8 mouse cellular contexts compared by ENCODE assay signal in genomic region chr4:154964581-154965235, GRCm38 (mm10). TPM values are rescaled to one million over a fixed set of nuclear protein-coding genes. Genes with fewer than 3 reads are reported as not detected.
DNase-seq lines count a peak whose midpoint lies in the region; ATAC-seq and TF ChIP-seq lines count a peak whose summit lies in the region.

No protein-coding gene starts in this region.

- H3K27ac ChIP-seq in heart, adult 2 months = peak overlapping the region; percentile 97
- peak overlapping the region; percentile 94 for H3K27ac ChIP-seq in forebrain, embryonic 14.5 days (ENCODE audit: low read depth, low read length)
- H3K27ac ChIP-seq in liver, embryonic 11.5 days (ENCODE audit: low read depth, low read length) = peak overlapping the region; percentile 97

- TF ChIP-seq EP300 in heart, adult 2 months (IDR thresholded peaks at IDR 0.05; ENCODE audit: insufficient read depth, low read depth, low read length) = no peak

- under 1% methylated on average over 36 of the region's 36 CpGs for WGBS in heart, adult 2 months
- under 1% methylated on average over 36 of the region's 36 CpGs for WGBS in forebrain, embryonic 14.5 days
- WGBS in liver, embryonic 11.5 days = under 1% methylated on average over 36 of the region's 36 CpGs

- H3K27me3 ChIP-seq in heart, adult 2 months (ENCODE audit: control insufficient read depth, insufficient read depth, low read length) = peaks cover 6% of the 10 kb centered on the region
- H3K27me3 ChIP-seq in G1E (ENCODE audit: insufficient read depth, low read length) = peaks cover 18% of the 10 kb centered on the region; the same call in 1 of the 2 replicates
- H3K27me3 ChIP-seq in forebrain, embryonic 14.5 days (replicated peaks; ENCODE audit: control insufficient read depth, insufficient read depth, low read length) = no peaks in the 10 kb centered on the region
- H3K27me3 ChIP-seq in liver, embryonic 11.5 days (replicated peaks; ENCODE audit: control insufficient read depth, insufficient read depth, low read length) = peaks cover 39% of the 10 kb centered on the region

- no peaks in the 10 kb centered on the region; the same call in 1 of the 2 replicates for H3K79me2 ChIP-seq in heart, adult 2 months (replicated peaks; ENCODE audit: control insufficient read depth, insufficient read depth, low read length)

- peak overlapping the region; percentile 84 for H3K4me3 ChIP-seq in heart, adult 2 months
- H3K4me3 ChIP-seq in G1E (ENCODE audit: low read depth, low read length) = peak overlapping the region; percentile 94
- peak overlapping the region; percentile 76 for H3K4me3 ChIP-seq in forebrain, embryonic 14.5 days (ENCODE audit: low read depth, low read length)
- peak overlapping the region; percentile 92 for H3K4me3 ChIP-seq in liver, embryonic 11.5 days (ENCODE audit: low read depth, low read length)

- no peak for DNase-seq in heart, adult 2 months
- DNase-seq in heart, postnatal 10 days = no peak
- peak; percentile 82 for DNase-seq in G1E (ENCODE audit: low spot score)
- DNase-seq in forebrain, embryonic 14.5 days (ENCODE audit: low spot score) = peak; percentile 59
- DNase-seq in liver, embryonic 11.5 days (ENCODE audit: low spot score) = no peak
- peak; percentile 63 to 73 for DNase-seq in spleen, postnatal 10 days (ENCODE audit: low spot score in 2 of 2)
- DNase-seq in adrenal gland, postnatal 14 days = no peak
- no peak for DNase-seq in B cell, adult 2 months

- intact Hi-C loops in heart, adult 2 months (cut with DNase I) = loop anchor here (1.0 to 2.0 kb wide), 2 partner anchors 20 to 102 kb away; no protein-coding TSS in a partner anchor
- intact Hi-C loops in heart, postnatal 10 days (cut with DNase I) = loop anchor here (5.0 to 10.0 kb wide), 2 partner anchors 103 to 280 kb away; partner anchors contain the start of genes Faap20 and Pex10

- peak; percentile 71 for ATAC-seq in G1E (ENCODE audit: extremely low read depth, insufficient number of reproducible peaks, low FRiP score, poor library complexity, severe bottlenecking)
- ATAC-seq in forebrain, embryonic 14.5 days = no peak
- peak; percentile 79 for ATAC-seq in liver, embryonic 11.5 days (replicated peaks; ENCODE audit: low FRiP score)

- H3K9me3 ChIP-seq in G1E (replicated peaks) = peaks cover 23% of the 10 kb centered on the region
- no peaks in the 10 kb centered on the region for H3K9me3 ChIP-seq in forebrain, embryonic 14.5 days (replicated peaks; ENCODE audit: control insufficient read depth, low read length)
- H3K9me3 ChIP-seq in liver, embryonic 11.5 days (ENCODE audit: control insufficient read depth, low read length) = no peaks in the 10 kb centered on the region

- no peaks in the 10 kb centered on the region for H3K36me3 ChIP-seq in heart, adult 2 months (ENCODE audit: control insufficient read depth, insufficient read depth, low read length)
- peaks cover 44% of the 10 kb centered on the region for H3K36me3 ChIP-seq in G1E (replicated peaks)
- peaks cover 12% of the 10 kb centered on the region for H3K36me3 ChIP-seq in forebrain, embryonic 14.5 days (ENCODE audit: control insufficient read depth, insufficient read depth, low read length)
- peaks cover 12% of the 10 kb centered on the region for H3K36me3 ChIP-seq in liver, embryonic 11.5 days (ENCODE audit: control insufficient read depth, insufficient read depth, low read length)

- H3K4me2 ChIP-seq in forebrain, embryonic 14.5 days (ENCODE audit: low read length) = peak overlapping the region; percentile 80
- peak overlapping the region; percentile 88 for H3K4me2 ChIP-seq in liver, embryonic 11.5 days

- peak overlapping the region; percentile 92 for H3K9ac ChIP-seq in heart, adult 2 months (ENCODE audit: low read depth, low read length)
- H3K9ac ChIP-seq in forebrain, embryonic 14.5 days (ENCODE audit: low read length) = peak overlapping the region; percentile 95
- H3K9ac ChIP-seq in liver, embryonic 11.5 days (ENCODE audit: low read depth, low read length) = peak overlapping the region; percentile 94

- no peak for TF ChIP-seq POLR2A in heart, adult 2 months (IDR thresholded peaks at IDR 0.05; ENCODE audit: insufficient read depth, low read depth, low read length)

- TF ChIP-seq CTCF in heart, adult 2 months (IDR thresholded peaks at IDR 0.05) = no peak
- TF ChIP-seq CTCF in G1E (IDR thresholded peaks at IDR 0.05; ENCODE audit: low read depth, low read length) = no peak

- peaks cover 17% of the 10 kb centered on the region for H3K4me1 ChIP-seq in heart, adult 2 months (ENCODE audit: control insufficient read depth, insufficient read depth, low read length)
- peaks cover 53% of the 10 kb centered on the region for H3K4me1 ChIP-seq in G1E (ENCODE audit: insufficient read depth, low read depth, low read length)
- H3K4me1 ChIP-seq in forebrain, embryonic 14.5 days (ENCODE audit: control insufficient read depth, insufficient read depth, low read length) = peaks cover 33% of the 10 kb centered on the region
- peaks cover 32% of the 10 kb centered on the region for H3K4me1 ChIP-seq in liver, embryonic 11.5 days (replicated peaks; ENCODE audit: control insufficient read depth, insufficient read depth, low read length)

RNA-seq across cellular contexts. Expression of gene Pank4, which starts 0.8 kb away (rescaled TPM):
- 10 to 100 TPM; 40.7 to 43.9 TPM for total RNA-seq in heart, adult 2 months (2021)
- polyA plus RNA-seq in heart, adult 2 months (2012; rRNA removed) = 59.6 and 81.2 TPM in 2 replicates
- 10 to 100 TPM; 36.5 to 36.8 TPM for total RNA-seq in heart, postnatal 10 days (2021)
- total RNA-seq in G1E (2014; fragmentation: Nextera tagmentation) (33.4 and 39.3 TPM in 2 replicates), G1E (2017) (41.6 and 45.2 TPM in 2 replicates)
- 30.0 and 34.2 TPM in 2 replicates for polyA plus RNA-seq in G1E (2012)
- 34.6 and 38.9 TPM in 2 replicates for polyA plus RNA-seq in forebrain, embryonic 14.5 days (2014; fragmentation: Nextera tagmentation; extraction: Ambion mirVana)
- 44.2 and 47.2 TPM in 2 replicates for polyA plus RNA-seq in liver, embryonic 11.5 days (2014; fragmentation: Nextera tagmentation; extraction: Ambion mirVana)
- total RNA-seq in adrenal gland, postnatal 14 days (2021) = 27.9 and 30.2 TPM in 2 replicates

RNA-seq across cellular contexts. Expression of gene Hes5, which starts 4.0 kb away (rescaled TPM):
- total RNA-seq in heart, adult 2 months (2021) = not detected
- polyA plus RNA-seq in heart, adult 2 months (2012; rRNA removed) = 0.10 TPM in 1 of 2 replicates, not detected in the other
- total RNA-seq in heart, postnatal 10 days (2021) = not detected
- total RNA-seq in G1E (2014; fragmentation: Nextera tagmentation) = not detected in 2 replicates
- total RNA-seq in G1E (2017) = not detected in 2 replicates
- polyA plus RNA-seq in G1E (2012) = not detected in 2 replicates
- 73.0 and 86.0 TPM in 2 replicates for polyA plus RNA-seq in forebrain, embryonic 14.5 days (2014; fragmentation: Nextera tagmentation; extraction: Ambion mirVana)
- 0.63 TPM in 1 of 2 replicates, not detected in the other for polyA plus RNA-seq in liver, embryonic 11.5 days (2014; fragmentation: Nextera tagmentation; extraction: Ambion mirVana)
- not detected in 2 replicates for total RNA-seq in adrenal gland, postnatal 14 days (2021)

RNA-seq across cellular contexts. Expression of gene Tnfrsf14, which starts 36.3 kb away (rescaled TPM):
- total RNA-seq in heart, adult 2 months (2021) = 1 to 10 TPM; 6.1 to 7.0 TPM
- 16.1 and 18.8 TPM in 2 replicates for polyA plus RNA-seq in heart, adult 2 months (2012; rRNA removed)
- total RNA-seq in heart, postnatal 10 days (2021) = 1 to 10 TPM; 4.1 to 5.7 TPM
- total RNA-seq in G1E (2014; fragmentation: Nextera tagmentation) (45.1 and 131 TPM in 2 replicates), G1E (2017) (23.9 and 27.7 TPM in 2 replicates)
- 3.5 and 7.2 TPM in 2 replicates for polyA plus RNA-seq in G1E (2012)
- not detected in 2 replicates for polyA plus RNA-seq in forebrain, embryonic 14.5 days (2014; fragmentation: Nextera tagmentation; extraction: Ambion mirVana)
- 23.1 and 24.4 TPM in 2 replicates for polyA plus RNA-seq in liver, embryonic 11.5 days (2014; fragmentation: Nextera tagmentation; extraction: Ambion mirVana)
- 8.3 and 10.6 TPM in 2 replicates for total RNA-seq in adrenal gland, postnatal 14 days (2021)

Comparison
In these comparisons a context has a peak if more than half of its experiments do, and no peak if none do; other contexts are left out.
1. DNase-seq: peak in G1E (single experiment), forebrain, embryonic 14.5 days (single experiment) and spleen, postnatal 10 days (2 of 2); none in heart, adult 2 months (0 of 2), heart, postnatal 10 days (0 of 2), liver, embryonic 11.5 days (single experiment), adrenal gland, postnatal 14 days (single experiment) and B cell, adult 2 months (0 of 2).
2. Peak in every context shown above with its lines, with median percentiles within 50 percentile points of each other: H3K27ac ChIP-seq, H3K4me3 ChIP-seq and H3K9ac ChIP-seq.